Mouse (Mus musculus): ENCODE results near the gene Dscam.

Dscam gene

DNA sequence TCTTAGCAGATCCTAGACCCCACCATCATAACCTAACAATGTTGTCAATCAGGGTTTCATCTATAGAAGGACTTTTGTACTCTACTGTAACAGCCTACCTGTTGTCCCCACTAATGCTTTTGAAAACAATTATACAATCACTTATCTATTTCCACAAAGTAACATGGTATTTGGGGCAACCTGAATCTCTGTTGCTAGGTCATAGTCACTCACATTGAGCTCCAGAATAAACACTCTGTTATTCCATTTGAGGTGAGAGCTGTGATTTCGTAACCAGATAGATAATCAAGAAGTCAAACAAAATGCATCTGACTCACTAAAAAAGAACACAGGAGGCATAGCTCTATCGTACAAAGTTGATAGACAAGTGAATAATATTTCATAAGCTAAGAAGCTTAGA is 226.9 kb downstream of the Dscam start:
- in situ Hi-C loops (cut with MboI), result no loop called here

DNA sequence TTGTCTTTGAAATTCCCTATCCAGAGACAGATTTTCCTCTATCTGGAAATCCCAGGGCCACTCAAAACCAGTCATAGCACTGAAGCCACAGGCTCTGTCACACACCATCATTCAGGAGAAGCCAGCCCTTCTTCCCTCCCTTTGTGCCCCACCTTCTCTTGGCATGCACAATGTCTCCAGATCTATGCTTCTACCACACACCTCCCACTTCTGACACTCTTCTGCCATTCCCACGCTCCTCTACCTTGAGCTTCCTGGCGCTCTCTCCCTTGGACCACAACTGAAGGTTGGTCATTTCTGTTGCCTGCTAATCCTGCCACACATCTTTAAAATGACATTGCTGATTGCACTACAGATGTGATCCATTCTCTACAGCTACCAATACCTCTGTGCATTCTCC is 235.8 kb downstream of the Dscam start:
- in situ Hi-C loops (cut with MboI), result no loop called here

DNA sequence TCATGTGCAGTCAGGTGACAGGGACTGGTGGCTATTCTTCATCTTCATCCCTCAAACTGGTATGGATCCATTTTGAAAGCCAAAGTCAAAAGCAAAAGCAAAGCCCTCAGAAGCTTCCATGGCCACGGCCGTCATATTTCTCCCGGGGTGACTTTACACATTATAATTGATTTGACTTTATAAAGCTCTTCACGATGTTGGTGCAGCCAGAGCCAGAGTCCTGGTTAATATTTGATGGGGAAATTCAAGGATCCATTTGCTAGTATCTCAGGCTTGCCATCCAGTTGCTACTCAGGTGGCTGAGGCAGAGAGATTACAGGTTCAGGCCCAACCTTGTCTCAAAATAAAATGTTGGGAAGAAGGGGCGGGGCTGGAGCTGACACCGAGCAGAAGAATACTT is 238.3 kb downstream of the Dscam start:
- in situ Hi-C loops (cut with MboI), result no loop called here

DNA sequence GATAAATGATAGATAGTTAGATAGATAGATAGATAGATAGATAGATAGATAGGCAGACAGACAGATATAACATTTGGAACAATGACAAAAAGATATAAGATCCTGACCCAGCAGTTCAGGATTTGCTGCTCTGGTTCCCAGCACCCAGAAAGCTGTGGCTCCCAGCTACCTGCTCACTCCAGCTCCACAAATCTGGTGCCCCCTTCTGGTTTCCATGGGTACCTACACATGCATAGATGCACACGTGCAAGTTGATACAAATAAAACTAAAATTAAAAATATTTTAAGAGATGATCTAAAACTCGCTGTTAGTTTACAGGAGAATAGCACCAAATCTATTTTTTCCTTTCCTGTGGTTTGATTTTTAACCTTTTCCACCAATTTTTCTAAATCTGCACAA is 238.8 kb downstream of the Dscam start:
- in situ Hi-C loops (cut with MboI), result no loop called here

DNA sequence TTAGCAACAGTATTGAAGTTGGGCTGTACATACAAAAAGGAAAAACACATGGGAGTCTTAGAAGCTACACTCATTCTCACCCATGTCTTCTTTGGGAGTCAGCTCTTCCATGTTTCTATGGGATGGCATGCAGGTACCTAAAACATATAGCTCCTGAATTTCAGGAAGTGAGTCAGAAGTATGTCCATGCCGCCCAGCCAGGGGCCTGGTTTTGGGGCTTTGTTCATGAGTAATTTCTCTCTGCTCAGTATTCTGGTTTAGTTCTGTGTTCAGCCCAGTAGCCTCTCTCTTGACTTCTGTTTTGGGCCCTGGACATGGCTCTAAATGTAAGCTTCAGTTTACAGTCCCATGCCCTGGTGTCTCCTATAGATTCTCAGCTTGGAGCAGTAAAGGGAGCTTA is 242.5 kb downstream of the Dscam start:
- in situ Hi-C loops (cut with MboI), result no loop called here

DNA sequence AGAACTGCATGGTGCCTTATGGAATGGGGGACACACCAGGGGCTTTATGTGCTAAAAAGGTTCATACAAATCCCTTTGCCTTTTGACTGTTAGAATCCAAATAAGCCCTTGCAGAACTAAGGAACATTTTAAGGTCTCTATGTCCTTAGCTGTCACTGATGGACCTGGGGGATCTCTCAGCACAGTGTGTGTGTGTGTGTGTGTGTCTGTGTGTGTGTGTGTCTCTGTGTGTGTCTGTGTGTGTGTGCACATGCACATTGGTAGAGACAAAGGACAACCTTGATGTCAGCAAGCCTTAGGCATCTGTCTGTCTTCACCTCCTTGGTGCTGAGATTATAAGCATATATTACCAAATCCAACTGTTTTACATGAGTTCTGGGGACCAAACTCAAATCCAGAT is 243.1 kb downstream of the Dscam start:
- in situ Hi-C loops (cut with MboI), result no loop called here

DNA sequence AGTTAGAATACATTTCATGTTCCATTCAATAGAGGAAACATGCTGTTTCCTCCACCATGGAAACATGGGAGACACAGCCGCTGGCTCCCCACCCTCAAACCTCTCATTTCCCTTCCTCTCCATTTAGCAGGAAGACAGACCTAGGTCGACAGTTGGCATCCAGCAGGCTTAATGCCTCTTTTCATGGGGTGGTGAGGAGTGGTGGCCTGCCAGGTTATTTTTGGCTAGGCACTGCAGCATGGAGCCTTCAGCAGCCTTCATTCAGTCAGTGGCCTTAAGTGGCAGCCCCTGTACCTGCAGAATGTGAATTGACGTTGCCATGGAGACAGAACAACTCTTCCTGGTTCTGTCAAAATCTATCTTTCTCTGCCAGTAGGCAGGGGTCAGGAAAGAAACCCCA is 243.6 kb downstream of the Dscam start:
- in situ Hi-C loops (cut with MboI), result no loop called here

DNA sequence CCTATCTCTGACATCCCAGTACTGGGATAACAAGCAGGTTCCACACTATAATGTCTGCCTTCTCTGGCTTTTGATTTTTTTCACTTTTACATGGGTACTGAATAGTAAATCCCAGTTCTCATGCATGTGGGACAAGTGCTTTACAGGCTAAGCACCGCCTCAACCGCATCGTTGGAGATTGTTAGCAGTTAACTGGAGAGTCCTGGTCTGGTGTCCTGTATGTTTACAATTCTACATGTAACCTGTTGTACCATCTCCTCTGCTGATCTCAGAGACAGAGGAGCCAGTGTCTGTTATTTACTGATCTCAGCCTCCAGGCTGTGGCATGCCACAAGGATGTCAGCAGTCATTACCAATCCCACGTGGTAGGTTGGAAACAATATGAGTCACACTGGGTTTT is 246.6 kb downstream of the Dscam start:
- in situ Hi-C loops (cut with MboI), result no loop called here

DNA sequence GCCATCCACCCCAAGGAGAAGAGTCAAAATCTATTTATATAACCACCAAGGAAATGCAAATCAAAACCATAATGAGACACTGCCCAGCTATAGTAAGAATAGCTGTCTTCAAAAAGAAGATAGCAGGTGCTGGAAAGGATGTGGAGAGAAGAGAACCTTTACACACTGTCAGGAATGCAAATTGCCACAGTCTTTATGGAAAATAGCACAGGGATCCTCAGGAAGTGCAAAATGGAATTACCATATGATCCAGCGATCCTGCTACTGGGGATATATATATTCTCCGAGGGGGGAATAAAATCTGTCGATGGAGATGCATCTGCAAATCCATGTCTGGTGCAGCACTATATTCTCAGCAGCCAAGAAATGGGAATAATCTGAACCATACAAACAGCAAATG is 256.1 kb downstream of the Dscam start:
- in situ Hi-C loops (cut with MboI), result no loop called here

DNA sequence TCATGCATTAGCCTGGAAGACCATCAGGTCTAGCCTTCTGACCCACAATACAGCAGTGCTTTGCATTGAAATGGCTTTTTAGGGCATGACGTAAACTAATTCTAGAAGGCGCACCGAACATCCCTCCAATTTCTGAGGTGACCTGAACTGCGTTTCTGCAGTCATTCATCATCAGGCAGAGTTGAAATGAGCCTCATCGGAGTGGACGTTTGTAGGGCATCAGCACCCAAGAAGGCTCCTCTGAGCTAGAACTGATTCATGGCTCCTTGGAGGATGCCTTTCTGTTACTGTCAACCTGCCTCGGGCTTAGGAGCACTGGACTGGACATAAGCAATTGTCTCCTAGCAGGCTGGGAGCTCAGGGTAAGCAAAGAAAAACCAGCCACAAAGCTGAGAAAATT is 257.7 kb downstream of the Dscam start:
- in situ Hi-C loops (cut with MboI), result no loop called here

DNA sequence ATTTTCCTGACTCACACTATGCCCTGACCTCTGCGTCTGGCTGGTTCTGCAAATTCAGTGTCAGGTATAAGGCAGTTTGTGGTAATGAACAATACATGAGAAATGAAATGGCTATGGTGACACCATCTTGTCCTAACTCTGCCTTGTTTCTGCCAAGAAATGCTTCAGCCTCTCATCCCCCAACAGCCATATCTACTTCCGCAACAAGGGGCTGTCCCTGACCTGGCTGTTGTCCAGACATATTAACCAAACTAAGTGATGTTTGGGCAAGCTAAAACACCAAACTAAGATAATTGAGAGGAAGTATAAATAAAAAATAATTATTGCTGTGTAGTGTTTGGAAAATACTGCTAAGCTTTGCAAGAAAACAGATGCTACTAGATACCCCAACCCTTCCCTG is 258.4 kb downstream of the Dscam start:
- in situ Hi-C loops (cut with MboI), result no loop called here

DNA sequence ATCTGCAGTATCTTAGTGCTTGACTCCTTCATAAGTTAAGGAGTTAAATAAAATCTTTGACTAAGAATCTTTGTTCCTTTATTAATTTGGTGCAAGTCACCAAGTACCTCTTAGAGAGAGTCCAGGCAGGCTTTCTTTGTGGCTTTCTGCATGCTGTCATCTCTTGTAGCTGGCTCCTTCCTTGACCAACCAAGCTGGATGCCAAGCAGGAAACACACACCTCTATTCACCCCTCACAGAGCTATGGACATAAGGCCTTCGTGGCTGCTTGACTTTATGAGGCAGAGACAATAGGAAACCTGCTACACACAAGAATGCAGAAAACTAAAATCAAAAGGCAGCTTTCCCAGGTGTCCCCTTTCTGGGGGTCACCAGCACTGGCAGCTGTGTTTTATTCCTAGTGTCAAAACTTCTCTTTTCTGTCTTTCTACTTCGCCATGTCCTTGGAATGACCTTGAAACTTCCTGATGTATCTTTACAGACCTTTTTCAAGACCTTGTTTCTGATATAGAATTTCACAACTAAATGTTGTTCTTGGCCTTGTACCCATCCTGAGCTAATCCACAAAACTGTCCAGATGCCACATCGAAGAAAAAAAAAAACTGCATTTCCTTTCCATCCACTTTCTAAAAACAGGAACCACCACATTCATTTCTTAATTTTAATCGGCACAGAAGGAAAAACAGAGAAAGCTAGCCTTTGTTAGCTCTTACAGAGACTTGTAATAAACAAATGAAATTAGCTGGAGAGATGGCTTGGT is 260.0 kb downstream of the Dscam start:
- in situ Hi-C loops (cut with MboI), result no loop called here

DNA sequence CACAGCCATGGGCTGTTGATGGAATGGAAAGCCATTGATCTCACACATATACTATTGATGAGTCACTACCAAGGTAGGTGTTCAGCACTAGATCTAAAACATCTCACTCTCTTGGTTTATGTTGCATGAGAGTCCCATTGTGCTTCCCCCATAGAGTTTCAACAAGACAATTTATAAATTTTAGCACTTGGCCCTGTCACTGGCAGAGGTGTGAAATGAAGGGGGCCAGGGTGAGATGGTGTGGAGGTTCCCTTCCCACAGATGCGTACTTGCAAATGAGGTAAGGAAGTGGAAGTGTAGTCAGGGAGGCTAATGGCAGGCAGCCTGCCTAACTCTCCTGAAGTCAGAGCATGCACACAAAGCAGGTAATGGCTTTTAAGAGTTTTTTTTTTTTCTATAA is 262.7 kb downstream of the Dscam start:
- in situ Hi-C loops (cut with MboI), result no loop called here

DNA sequence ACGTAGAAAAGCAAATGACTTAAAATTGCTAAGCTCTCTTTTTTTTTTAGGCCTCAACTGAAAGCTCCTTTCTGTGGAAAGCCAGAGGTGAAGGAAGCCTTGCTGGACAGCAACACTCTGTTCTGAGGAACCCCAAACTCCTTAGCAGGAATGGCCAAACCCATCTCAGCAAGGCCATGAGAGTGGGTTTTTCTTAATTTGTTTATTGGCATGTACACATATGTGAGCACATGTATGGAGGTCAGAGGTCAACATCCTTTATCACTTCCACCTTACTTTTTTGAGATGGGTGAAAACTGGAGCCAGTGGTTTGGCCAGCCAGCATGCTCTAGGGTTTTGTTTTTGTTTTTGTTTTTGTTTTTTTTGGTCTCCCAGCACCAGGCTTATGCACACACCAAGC is 263.5 kb downstream of the Dscam start:
- in situ Hi-C loops (cut with MboI), result no loop called here

DNA sequence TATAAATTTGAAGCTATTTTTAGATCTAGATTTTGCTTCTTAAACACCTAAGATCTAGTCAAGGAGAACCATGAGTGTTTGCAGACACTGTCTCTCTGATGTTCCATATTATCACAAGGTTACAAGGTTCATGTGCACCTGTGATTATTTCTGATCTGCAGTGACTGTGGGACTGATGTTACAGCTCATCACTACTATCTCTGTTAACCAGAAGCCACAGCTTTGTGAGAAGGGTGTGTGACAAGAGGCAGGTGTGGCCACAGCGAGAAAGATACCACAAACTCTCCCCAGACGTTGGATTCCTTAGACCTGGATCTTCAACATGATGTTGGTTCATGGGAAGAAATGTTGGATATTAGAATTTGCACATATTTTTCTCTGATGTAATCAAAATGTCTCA is 263.9 kb downstream of the Dscam start:
- in situ Hi-C loops (cut with MboI), result no loop called here

DNA sequence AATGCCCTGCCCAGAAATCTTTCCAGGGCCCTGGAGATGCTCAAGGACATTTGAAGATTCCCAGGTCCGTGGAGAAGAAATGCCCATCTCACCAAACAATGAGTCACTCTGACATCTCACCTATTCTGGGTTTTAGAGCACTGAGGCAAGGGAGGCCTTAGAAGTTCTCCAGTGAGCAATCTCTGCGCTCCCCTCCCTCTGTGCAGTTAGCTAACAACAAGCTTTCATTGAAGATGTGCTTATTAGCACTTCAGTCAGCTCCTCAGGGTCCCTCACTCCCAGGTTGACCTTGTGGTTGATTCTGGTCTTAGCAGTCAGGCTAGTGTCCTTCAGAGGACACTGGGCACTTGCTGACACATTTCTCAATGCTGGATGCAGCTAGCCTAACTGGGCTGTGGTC is 265.8 kb downstream of the Dscam start:
- in situ Hi-C loops (cut with MboI), result no loop called here

DNA sequence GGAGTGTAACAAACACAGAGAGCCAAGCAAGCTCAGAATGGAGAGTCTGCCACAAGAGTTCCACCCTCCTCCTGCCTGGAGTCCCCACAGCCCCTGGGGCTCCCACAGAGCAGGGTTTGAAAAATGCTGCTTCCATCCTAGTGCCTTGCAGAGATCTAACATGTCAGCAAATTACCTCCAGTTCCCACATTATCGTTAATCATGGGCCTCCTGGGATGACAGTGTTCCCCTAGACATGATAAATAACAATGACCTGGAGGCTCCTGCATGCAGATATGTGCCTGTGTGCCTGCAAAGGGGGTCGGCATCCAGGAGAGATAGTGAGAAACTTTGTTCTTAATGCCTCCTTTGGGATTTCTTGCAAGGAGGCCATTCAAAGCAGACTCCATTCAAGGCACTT is 266.2 kb downstream of the Dscam start:
- in situ Hi-C loops (cut with MboI), result no loop called here

DNA sequence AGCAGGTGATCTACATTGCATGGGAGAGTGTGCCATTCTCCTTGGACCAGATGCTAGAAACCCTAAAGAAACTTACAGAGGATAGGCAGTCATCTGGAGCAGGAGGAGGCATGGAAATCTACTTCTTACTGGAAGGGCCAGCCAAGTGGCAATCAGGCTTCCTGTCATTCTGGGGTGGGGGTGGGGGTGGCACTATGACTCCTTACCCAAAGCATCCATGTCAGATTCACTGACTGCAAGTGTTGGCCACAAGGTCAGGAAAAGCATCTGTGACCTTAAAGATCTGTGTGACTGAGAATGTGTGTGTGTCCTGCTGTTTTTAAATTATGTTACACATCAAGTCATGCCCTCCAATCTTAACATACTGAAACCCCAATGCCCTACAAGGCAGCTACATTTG is 268.0 kb downstream of the Dscam start:
- in situ Hi-C loops (cut with MboI), result no loop called here

DNA sequence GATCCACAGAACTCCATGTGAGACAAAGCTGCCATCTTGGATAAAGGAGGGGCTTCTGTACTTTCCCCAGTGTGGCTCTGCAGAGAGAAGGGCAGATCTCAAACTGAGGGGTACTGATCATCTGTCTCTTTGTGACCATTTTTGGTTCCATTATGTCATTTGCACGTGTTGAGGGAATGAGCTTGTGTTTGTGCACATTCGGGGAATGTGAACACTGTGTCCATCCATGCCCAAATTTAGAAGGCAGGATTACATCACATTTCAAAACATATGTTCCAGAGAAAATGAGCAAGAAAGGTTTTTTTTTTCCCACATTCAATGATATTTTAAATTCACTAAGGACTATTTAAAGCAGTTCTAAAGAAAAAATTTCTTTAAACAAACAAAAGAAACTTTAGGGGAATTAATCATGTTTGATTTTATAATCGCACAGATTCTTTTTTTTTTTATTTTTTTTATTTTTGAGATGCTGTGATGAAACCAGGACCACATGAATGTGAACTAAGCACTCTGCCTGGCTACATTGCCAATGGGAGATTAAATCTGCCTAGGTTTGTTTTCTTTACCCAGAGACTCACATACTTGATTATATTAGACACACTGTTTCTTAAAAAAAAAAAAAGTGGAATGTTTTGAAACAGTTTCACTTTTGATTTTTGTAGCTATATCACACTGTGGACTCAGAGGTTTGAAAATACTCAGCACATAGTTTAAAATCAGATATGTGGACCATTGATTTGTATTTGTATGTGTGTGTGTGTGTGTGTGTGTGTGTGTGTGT is 269.1 kb downstream of the Dscam start:
- in situ Hi-C loops (cut with MboI), result no loop called here

DNA sequence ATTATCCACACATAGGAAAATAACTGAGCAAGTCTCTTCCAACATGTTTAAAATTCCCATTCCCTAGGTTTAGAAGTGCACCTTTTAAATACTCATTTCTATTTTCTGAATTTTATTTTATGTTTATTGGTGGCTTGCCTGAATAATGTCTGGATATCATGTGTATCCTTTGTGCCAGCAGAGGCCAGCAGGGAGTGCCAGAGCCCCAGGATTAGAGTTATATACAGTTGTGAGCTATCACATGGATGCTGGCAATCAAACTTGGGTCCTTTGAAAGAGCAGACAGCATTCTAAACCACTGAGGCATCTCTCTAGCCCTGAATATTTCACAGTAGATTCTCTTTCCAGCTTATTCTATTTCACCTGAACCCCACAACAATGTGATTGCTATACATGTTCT is 271.2 kb downstream of the Dscam start:
- in situ Hi-C loops (cut with MboI), result no loop called here

DNA sequence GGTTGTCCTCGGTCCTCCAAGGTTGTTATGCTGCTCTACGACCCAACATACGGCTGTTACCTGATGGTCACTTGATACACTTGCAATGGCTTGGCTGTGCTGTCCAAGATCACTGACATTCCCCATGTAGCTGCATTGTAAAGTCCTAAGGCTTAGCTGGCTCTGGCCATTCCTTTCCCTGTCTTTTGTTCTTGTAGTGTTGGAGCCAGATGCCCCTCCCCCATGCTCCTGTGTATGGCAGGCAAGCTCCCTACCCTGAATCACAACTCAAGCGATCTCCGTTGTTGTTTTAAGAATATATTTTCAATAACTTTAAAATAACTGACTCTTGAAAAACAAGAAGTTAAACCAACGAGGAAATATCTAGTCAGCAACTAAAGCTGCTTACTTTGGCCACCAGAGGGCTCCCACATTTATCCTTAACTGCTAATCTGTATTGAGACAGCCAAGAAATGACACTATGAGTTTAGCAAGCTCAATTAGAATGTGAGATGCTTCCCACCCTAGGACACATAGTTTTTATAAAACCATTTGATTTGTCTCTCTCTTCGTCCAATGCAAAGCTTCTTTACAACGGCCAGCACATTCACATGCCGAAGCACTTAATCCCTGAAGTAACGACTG is 273.9 kb downstream of the Dscam start:
- in situ Hi-C loops (cut with MboI), result no loop called here

DNA sequence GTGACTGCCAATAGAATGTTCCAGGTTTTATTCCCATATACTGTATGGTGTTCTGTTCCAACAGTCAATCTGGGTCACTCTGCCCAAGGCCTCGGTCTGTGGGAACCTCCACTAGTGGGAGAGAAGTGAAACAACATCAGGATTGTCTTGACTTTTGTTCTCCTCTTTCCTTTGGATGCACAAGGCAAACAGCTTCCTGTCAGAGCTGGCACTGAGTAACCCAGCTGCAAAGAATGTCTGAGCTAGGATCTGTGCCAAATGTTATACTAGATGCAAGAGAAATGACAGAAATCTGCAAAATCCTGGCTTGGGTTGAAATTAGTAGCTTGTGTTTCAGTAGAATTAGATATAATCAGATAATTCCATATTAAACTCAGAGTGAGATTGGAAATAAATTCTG is 282.5 kb downstream of the Dscam start:
- in situ Hi-C loops (cut with MboI), result no loop called here

DNA sequence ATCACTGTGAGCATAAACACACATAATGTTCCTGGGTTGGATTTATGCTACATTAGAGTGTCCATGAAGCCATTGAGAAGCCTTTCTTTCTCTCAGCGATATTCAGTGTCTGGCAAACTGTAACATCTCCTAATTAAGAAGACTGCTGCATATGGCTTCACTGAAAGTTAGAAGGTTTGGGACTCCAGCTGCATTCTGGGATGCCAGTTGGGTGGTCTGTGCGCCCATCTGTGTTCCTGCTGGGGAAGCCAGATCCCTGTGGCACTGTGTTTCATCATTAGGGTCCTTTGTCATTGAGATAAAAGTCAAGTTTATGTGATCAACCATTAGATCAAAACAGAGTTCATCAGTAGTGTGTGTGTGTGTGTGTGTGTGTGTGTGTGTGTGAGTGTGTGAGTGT is 284.7 kb downstream of the Dscam start:
- in situ Hi-C loops (cut with MboI), result no loop called here
